ENCODE assay signal across 8 mouse cellular contexts in genomic region chr19:41895460-41896318, GRCm38 (mm10). TPM values are rescaled to one million over a fixed set of nuclear protein-coding genes. Genes with fewer than 3 reads are reported as not detected.
DNase-seq lines count a peak whose midpoint lies in the region; ATAC-seq lines count a peak whose summit lies in the region.

TSS of gene Rrp12 (minus strand) at chr19:41896173.

- H3K4me2 ChIP-seq in heart, embryonic 16.5 days (ENCODE audit: low read depth, low read length): peak within 1 kb of the TSS; percentile 92
- H3K4me2 ChIP-seq in liver, embryonic 15.5 days: peak within 1 kb of the TSS; percentile 87
- H3K4me2 ChIP-seq in neural tube, embryonic 12.5 days (replicated peaks): peak within 1 kb of the TSS; percentile 91

- H3K4me3 ChIP-seq in forebrain, embryonic 10.5 days: peak within 1 kb of the TSS; percentile 83
- H3K4me3 ChIP-seq in heart, embryonic 16.5 days (ENCODE audit: low read length): peak within 1 kb of the TSS; percentile 60
- peak within 1 kb of the TSS; percentile 73 for H3K4me3 ChIP-seq in liver, embryonic 15.5 days (replicated peaks)
- peak within 1 kb of the TSS; percentile 74 for H3K4me3 ChIP-seq in neural tube, embryonic 12.5 days

- H3K9ac ChIP-seq in heart, embryonic 16.5 days (ENCODE audit: low read length): peak within 1 kb of the TSS; percentile 68
- H3K9ac ChIP-seq in liver, embryonic 15.5 days: peak within 1 kb of the TSS; percentile 57
- peak within 1 kb of the TSS; percentile 62 for H3K9ac ChIP-seq in neural tube, embryonic 12.5 days

- peak; percentile 90 for ATAC-seq in heart, embryonic 16.5 days (replicated peaks; ENCODE audit: extremely low read depth, insufficient read depth, low FRiP score)
- peak; percentile 81 for ATAC-seq in liver, embryonic 15.5 days (ENCODE audit: insufficient read depth)
- peak; percentile 95 for ATAC-seq in neural tube, embryonic 12.5 days (ENCODE audit: low FRiP score, low read depth)

- no peaks in the 10 kb centered on the region for H3K9me3 ChIP-seq in forebrain, embryonic 10.5 days
- no peaks in the 10 kb centered on the region for H3K9me3 ChIP-seq in heart, embryonic 16.5 days (replicated peaks; ENCODE audit: control insufficient read depth, low read length)
- no peaks in the 10 kb centered on the region for H3K9me3 ChIP-seq in liver, embryonic 15.5 days (replicated peaks)
- H3K9me3 ChIP-seq in neural tube, embryonic 12.5 days: no peaks in the 10 kb centered on the region

- H3K27ac ChIP-seq in forebrain, embryonic 10.5 days: peak within 1 kb of the TSS; percentile 75
- H3K27ac ChIP-seq in heart, embryonic 16.5 days (ENCODE audit: low read length): no peak within 1 kb of the TSS
- H3K27ac ChIP-seq in liver, embryonic 15.5 days (replicated peaks): peak within 1 kb of the TSS; percentile 53
- H3K27ac ChIP-seq in neural tube, embryonic 12.5 days: no peak within 1 kb of the TSS

- peaks cover 20% of the 10 kb centered on the region for H3K4me1 ChIP-seq in forebrain, embryonic 10.5 days
- H3K4me1 ChIP-seq in heart, embryonic 16.5 days (ENCODE audit: control insufficient read depth, insufficient read depth, low read length): peaks cover 15% of the 10 kb centered on the region
- H3K4me1 ChIP-seq in liver, embryonic 15.5 days (replicated peaks): peaks cover 43% of the 10 kb centered on the region
- peaks cover 11% of the 10 kb centered on the region for H3K4me1 ChIP-seq in neural tube, embryonic 12.5 days

- 1% methylated on average over 46 of the region's 46 CpGs for WGBS in forebrain, embryonic 10.5 days
- 1% methylated on average over 46 of the region's 46 CpGs for WGBS in heart, embryonic 16.5 days
- under 1% methylated on average over 46 of the region's 46 CpGs for WGBS in liver, embryonic 15.5 days (ENCODE audit: insufficient replicate concordance)
- WGBS in neural tube, embryonic 12.5 days: 2% methylated on average over 46 of the region's 46 CpGs

- H3K27me3 ChIP-seq in forebrain, embryonic 10.5 days (ENCODE audit: poor library complexity, severe bottlenecking): no peaks in the 10 kb centered on the region
- no peaks in the 10 kb centered on the region for H3K27me3 ChIP-seq in heart, embryonic 16.5 days (ENCODE audit: control insufficient read depth, insufficient read depth, low read length)
- no peaks in the 10 kb centered on the region for H3K27me3 ChIP-seq in liver, embryonic 15.5 days
- H3K27me3 ChIP-seq in neural tube, embryonic 12.5 days (replicated peaks): no peaks in the 10 kb centered on the region

- DNase-seq in CD8-positive naive resting alpha-beta T cell, adult 2 months (ENCODE audit: low read depth in 2 of 2, low spot score in 2 of 2): peak; percentile 70 to 82
- peak; percentile 87 for DNase-seq in c-Kit-negative CD71-positive TER-119-positive erythroid progenitor cells, embryonic 14.5 days (ENCODE audit: low read depth, low spot score)
- peak; percentile 83 for DNase-seq in forebrain, embryonic 10.5 days (ENCODE audit: extremely low spot score, low spot score)
- DNase-seq in kidney, postnatal 36 days: peak; percentile 84 to 93
- peak; percentile 92 for DNase-seq in telencephalon, adult 2 months (ENCODE audit: low read depth, low spot score)

- peaks cover 27% of the 10 kb centered on the region for H3K36me3 ChIP-seq in forebrain, embryonic 10.5 days (replicated peaks)
- H3K36me3 ChIP-seq in heart, embryonic 16.5 days (ENCODE audit: control insufficient read depth, insufficient read depth): peaks cover 3% of the 10 kb centered on the region; the same call in 1 of the 2 replicates
- 0 out of 2 replicates have a peak, but pooled peaks cover 8% of the 10 kb centered on the region for H3K36me3 ChIP-seq in liver, embryonic 15.5 days (replicated peaks)
- peaks cover 4% of the 10 kb centered on the region for H3K36me3 ChIP-seq in neural tube, embryonic 12.5 days

RNA-seq across cellular contexts. Expression of gene Rrp12, which starts in this region (rescaled TPM):
- polyA plus RNA-seq in forebrain, embryonic 10.5 days (2016; fragmentation: Nextera tagmentation; extraction: Ambion mirVana): 43.8 and 43.9 TPM in 2 replicates
- 9.4 and 10.0 TPM in 2 replicates for polyA plus RNA-seq in heart, embryonic 16.5 days (2015; fragmentation: Nextera tagmentation; extraction: Ambion mirVana)
- polyA plus RNA-seq in liver, embryonic 15.5 days (2015; fragmentation: Nextera tagmentation; extraction: Ambion mirVana): 8.5 and 8.6 TPM in 2 replicates
- 19.6 and 20.4 TPM in 2 replicates for polyA plus RNA-seq in neural tube, embryonic 12.5 days (2016; fragmentation: Nextera tagmentation; extraction: Ambion mirVana)

Comparison
In these comparisons a context has a peak if more than half of its experiments do, and no peak if none do; other contexts are left out.
1. H3K27ac ChIP-seq: peak in forebrain, embryonic 10.5 days (single experiment) and liver, embryonic 15.5 days (single experiment); none in heart, embryonic 16.5 days (single experiment) and neural tube, embryonic 12.5 days (single experiment).
2. Peak in every context shown above with its lines, with median percentiles within 50 percentile points of each other: DNase-seq, H3K4me3 ChIP-seq, ATAC-seq, H3K4me2 ChIP-seq and H3K9ac ChIP-seq.